Mouse (Mus musculus) brain, embryonic 14.5 days (tissue): ENCODE data around the gene Tet2.

Experiments
- CTCF ChIP-seq: fragments of 200-500 bp; IDR thresholded peaks from 2 replicates; pipeline ENCODE4 v1.5.1; 2012; ENCODE audit warnings: inconsistent platforms, mild to moderate bottlenecking, moderate library complexity, borderline replicate concordance; ENCODE audit not compliant: insufficient read depth, insufficient read length; ENCODE audit errors: extremely low read depth
- POLR2A ChIP-seq: fragments of 200-500 bp; IDR thresholded peaks from 2 replicates; pipeline ENCODE4 v1.6.1; 2012; ENCODE audit warnings: mild to moderate bottlenecking, inconsistent platforms, borderline replicate concordance; ENCODE audit not compliant: poor library complexity, insufficient read depth, insufficient read length, severe bottlenecking; ENCODE audit errors: extremely low read depth

DNA sequence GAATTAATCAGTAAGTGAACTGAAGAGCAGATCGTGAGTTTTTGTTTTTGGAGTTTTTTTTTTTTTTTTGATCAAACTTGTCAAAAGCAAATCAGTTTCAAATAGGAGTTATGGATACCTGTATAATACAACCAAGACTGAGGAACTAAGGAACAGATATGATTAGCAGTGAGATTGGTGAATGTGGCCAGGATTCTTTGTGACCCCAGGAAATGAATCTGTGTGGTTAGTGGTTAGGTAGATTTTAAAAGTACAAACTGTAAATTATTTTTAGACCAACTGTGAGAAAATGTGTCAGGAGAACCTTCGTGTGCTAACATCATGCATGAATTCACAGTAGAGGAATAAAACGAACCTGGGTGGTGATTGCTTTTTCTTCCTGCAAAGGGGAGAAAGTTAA is 66.0 kb downstream of the Tet2 start:
- TF ChIP-seq CTCF (no peak), POLR2A (no peak)
